Mouse (Mus musculus) cerebellum, adult 11 months (tissue): Measurements from ENCODE around the gene Ttc9b.

Experiments
- DNase-seq: peaks from one replicate; pipeline ENCODE4 v3.0.0; 2022

Gene Ttc9b

GRCm38 (mm10) chr7:27644471-27644870 is 9.2 kb upstream of the Ttc9b start:
- no peak for DNase-seq

- DNase-seq, result no peak
Observed at GRCm38 (mm10) chr7:27646516-27646915, 7.2 kb upstream of the Ttc9b start.

DNA sequence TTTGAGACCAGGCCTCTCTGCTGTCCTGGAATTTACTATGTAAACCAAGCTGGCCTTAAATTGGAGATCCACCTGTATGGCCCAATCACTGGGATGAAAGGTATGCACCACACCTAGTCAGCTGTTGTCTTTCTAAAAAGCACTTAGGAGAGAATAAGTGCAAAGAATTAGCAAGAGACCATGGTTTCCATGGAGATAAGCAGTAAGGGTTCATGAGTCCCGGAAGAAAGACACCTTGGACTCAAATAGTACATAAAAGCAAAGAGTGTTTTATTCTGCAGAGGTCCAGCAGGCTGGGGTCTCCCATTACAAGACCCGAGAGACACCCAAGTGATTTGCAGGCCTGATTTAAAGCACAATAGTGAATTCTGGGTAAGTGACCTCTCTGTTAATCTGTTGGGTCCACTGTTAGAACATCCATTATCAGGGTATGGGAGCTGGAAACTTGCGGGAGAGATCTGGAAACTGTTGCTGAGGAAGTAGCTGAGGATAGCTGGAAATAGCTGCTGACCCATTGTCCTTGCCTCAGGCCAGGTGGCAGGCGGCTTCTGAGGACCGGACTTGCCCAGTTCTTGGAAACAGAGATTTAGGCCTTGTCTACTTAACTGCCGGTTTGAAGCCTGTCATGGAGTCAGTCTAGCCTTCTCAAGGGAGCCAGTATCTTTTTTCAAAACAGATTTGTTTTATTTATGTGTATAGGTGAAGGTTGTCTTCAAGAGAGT is 6.3 kb upstream of the Ttc9b start:
- no peak for DNase-seq

DNA sequence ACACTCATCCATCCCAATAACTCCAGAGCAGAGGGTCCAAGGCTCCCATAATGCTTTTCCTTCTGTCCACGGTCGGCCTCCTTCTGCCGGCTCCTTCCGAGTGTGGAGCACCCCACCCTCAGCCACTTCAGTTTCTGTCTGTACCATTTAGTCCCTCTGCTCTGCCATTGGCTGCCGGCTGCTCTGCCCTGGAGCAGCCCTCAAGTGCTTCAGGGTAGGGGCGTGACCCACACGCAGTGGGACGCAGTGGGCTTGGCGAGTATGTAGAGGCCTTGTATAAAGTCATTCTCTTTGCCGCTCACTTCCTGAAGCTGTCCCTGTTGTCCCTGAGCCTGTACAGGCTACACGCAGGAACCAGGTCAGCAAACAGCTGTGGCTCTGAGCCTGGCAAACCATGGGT is 4.0 kb upstream of the Ttc9b start:
- no peak for DNase-seq

- peak; percentile 75 for DNase-seq
Observed at GRCm38 (mm10) chr7:27650949-27651348, 2.8 kb upstream of the Ttc9b start.

DNA sequence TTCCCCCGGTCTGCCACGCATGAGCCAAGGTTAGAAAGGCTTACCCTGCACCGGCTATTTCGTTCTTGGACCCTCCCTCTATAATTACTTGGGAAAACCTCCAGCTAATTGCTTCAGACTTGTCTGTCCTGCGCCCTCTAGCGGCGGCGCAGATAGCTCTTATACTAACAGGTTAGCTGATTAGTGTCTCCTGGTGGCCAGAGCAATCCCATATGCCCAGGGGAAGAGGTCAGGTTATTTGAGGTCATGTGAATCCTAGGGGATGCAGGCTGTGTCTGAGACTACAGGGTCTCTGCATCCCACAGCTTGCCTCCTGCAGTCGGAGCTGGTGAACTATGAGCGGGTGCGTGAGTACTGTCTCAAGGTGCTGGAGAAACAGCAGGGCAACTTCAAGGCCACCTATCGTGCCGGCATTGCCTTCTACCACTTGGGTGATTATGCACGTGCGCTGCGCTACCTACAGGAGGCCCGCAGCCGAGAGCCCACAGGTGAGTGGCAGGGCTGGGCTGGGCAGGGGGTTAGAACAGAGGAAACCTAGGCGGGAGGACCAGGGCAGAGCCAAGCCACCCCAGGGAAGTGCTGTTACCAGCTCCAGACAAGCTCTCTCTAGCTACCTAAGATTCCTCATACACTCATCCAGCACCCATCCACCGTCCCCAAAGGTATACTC is 1.0 kb downstream of the Ttc9b start:
- peak; percentile 64 for DNase-seq

- no peak for DNase-seq
Observed at GRCm38 (mm10) chr7:27655545-27655944, 1.8 kb downstream of the Ttc9b start.

DNA sequence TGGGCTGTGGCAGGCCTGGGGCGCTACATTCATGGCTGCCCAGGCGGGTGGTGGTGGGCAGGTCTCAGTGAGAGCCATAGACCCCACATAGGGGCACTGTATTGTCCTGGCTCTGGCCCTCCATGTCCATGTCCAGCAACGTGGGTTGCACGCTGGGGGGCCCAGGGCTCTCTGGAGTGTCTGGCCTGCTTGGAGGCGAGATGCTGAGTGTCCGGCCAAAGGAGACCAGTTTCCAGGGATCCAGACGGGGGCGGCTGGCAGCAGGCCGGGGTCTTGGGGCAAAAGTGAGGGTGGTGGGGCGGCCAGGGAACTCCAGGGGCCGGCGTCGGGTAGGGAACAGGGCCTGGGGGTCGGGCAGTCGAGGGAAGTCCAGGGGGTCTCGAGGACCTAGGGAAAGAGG is 2.9 kb downstream of the Ttc9b start:
- DNase-seq, result no peak

- no peak for DNase-seq
Observed at GRCm38 (mm10) chr7:27657824-27658395, 4.2 kb downstream of the Ttc9b start.

DNA sequence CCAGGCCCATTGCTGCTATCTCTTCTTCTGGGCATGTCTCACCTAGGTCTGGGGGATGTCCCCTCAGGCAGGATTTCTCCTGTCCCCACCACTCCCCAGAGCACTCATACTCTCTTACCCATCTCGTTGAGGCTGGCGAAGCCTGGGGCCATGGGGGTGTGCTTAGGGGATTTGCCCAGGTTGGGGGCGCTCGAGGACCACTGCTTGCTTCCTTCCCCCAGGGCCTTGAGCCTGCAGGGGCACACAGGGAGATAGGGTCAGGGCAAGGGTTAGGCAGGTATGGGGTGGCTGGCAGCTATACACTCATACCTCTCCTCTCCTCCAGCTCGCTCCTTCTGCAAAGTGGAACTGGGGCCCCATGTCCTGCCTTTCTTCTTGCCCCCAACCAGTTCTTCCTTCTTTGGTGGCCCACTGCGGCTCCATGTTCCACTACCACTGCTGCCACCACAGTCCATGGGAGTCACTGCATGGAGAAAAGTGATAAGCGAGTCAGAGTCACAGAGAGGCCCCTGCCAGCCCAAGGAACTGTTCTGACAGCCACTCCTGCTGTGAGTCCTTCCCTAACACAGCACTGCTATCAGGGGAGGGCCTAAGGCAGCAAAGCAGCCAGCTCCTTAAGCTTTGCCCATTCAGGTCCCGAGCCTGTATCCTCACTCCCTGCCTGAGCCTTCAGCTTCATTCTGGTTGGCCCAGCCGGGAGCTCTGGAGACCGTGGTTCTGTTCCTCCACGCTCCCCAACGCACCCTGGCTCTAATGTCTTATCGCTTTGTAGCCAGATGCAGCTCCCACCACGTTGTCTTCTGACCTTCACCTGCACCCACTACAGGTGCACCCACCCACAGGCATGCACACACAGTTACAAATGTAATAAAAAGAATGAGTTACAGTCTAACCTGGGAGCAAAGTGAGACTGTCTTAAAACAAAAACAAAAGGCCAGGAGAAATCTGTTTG is 5.3 kb downstream of the Ttc9b start:
- no peak for DNase-seq

GRCm38 (mm10) chr7:27662038-27662437 is 8.3 kb downstream of the Ttc9b start:
- DNase-seq, result no peak

GRCm38 (mm10) chr7:27673064-27673574 is 19.4 kb downstream of the Ttc9b start:
- no peak for DNase-seq

DNA sequence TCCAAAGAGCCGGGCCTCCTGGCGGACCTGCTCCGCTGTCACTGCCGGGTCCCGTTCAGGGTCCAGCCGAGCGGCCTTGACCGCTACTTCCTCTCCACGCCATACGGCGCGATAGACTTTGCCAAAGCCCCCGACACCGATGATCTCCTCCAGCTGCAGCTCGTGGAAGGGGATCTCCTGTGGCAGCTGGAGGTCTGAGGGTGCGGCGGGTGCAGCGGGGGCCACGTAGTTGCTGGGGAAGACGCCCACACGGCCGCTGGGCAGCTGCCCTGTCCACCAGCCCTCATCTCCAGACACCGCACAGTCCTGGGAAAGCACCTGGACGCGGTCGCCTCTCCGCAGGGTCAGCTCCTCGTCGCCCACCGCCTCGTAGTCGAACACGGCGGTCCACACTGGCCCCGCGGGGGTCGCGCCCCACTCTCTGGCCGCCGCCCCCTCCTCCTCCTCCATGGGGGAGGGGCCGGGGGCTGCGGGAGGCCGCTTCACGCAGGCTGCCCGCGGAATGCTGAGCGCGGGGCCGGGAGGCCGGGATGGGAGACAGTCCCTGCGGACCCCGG is 19.9 kb downstream of the Ttc9b start:
- peak; percentile 60 for DNase-seq

DNA sequence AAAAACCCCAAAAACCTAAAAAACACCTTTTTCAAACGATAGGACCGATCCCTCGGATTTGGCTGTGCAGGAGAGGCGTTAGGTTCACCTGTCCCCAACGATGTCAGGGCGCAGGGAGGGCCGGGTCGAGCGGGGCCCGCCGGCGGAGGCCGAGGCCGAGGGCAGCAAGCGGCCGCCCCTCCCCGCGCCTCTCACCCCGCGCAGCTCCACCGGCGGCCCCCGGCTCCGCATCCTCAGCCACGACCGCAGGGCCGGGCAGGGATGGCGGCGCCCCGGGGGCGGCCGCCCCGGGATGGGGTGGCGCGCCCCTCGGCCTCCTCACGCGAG is 20.4 kb downstream of the Ttc9b start:
- DNase-seq, result no peak

GRCm38 (mm10) chr7:27674522-27675221 is 21.0 kb downstream of the Ttc9b start, which contains the start of gene Map3k10:
Map3k10 (minus strand) TSS chr7:27674598.
- peak; percentile 92 for DNase-seq

GRCm38 (mm10) chr7:27675222-27675612 is 21.5 kb downstream of the Ttc9b start:
- DNase-seq, result no peak

DNA sequence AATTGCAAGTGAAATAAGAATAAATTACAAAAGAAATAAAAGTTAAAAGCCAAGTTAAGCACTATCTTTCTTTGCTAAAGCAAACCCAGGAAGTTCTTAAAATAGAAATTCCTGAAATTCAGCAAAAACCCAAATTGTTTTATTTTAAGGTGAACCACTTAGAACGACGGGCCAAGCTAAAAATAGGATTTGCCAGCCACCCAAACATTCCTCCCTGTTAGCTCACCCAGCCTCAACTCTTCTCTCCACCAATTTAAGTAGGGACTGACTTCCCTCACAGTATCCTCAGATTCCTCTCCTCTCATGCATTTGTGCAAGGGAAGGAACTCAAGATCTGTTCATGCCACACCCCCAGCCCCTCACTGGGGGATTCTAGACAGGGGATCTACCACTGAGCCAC is 29.5 kb downstream of the Ttc9b start:
- DNase-seq, result no peak

DNA sequence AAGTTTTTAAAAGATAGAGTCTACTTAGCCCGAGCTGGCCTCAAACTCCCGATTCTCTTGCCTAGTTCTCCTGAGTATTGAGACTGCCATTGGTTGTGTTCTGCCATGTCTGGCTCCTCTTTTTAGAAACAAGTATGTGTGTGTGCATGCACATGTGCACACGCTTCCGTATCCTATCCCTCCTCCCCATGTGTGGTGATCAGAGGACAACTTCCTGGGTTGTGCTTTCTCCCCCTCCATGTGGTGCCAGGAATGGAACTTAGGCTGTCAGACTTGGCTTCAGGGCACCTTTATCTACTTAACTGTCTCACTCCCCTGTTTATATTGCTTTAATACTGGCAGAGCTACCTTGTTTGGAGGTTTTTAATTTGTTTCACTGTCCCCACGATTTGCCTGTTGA is 31.5 kb downstream of the Ttc9b start:
- no peak for DNase-seq

GRCm38 (mm10) chr7:27685681-27686080 is 32.0 kb downstream of the Ttc9b start:
- no peak for DNase-seq

- DNase-seq, result no peak
Observed at GRCm38 (mm10) chr7:27687043-27687442, 33.3 kb downstream of the Ttc9b start.

DNA sequence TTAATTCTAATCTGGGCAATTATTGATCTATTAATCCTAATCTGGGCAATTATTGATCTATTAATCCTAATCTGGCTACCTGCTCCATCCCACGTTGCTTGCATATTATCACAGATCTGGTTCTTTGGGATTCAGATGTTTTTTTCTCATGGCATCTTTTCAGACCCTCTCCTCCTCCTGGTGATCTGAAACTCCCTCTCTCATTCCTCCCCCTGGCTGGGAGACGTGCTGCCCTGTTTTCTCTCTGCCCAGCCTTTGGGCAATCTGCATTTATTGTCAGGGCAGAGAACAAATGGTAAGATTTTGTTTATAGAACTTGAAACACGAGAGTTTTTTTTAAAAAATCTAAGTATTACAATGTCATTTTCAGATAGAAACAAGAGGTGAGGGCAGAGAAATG is 34.1 kb downstream of the Ttc9b start:
- no peak for DNase-seq

DNA sequence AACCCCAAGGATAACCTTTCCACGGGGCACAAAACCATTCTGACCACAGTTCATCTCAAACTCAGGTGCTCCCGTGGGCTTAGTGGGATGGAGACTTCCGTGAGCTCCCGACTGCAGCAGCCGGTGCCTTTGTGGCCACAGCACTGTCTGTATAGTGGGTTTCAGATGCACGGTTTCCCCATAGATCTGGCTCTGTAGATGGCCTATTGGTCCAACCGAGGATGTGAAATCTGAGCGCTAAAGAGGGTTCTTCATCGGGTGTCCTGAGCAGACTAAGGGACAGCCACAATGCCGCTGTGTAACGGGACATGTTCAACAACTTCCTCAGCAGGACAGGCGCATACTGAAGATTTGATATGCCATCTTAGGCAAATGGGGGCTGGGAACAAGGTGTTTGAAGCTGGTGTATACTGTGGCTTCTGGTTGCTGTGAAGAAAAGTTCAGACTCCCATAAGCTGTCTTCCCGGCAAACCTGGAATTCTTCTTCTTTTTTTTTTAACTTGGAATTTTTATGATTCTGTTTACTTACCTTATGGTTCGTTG is 34.6 kb downstream of the Ttc9b start:
- DNase-seq, result no peak
